Mouse (Mus musculus) kidney, embryonic 16.5 days (tissue): ENCODE measurements around the gene Pianp. TPM values are rescaled to one million over a fixed set of nuclear protein-coding genes. Genes with fewer than 3 reads are reported as not detected.

Experiments
- ATAC-seq: fragments of 200-750 bp; cut with Nextera tagmentation; 2 replicates; pipeline ENCODE4 v1.8.0; 2017; ENCODE audit warnings: moderate TSS enrichment; ENCODE audit not compliant: low FRiP score, low TSS enrichment
- H3K27ac ChIP-seq: fragments of 300-500 bp; sonication (generic); 2 replicates; pipeline ENCODE4 v1.5.1; 2014; ENCODE audit warnings: low read length
- H3K27me3 ChIP-seq: fragments of 300-500 bp; sonication (generic); 2 replicates; pipeline ENCODE4 v1.6.1; 2014; ENCODE audit warnings: low read length, control low read depth, mixed read lengths; ENCODE audit not compliant: insufficient read depth
- H3K36me3 ChIP-seq: fragments of 300-500 bp; sonication (generic); 2 replicates; pipeline ENCODE4 v1.6.1; 2014; ENCODE audit warnings: low read length, control low read depth, mixed read lengths; ENCODE audit not compliant: insufficient read depth
- H3K4me1 ChIP-seq: fragments of 300-500 bp; sonication (generic); 2 replicates; pipeline ENCODE4 v1.6.1; 2014; ENCODE audit warnings: low read length, control low read depth, mixed read lengths; ENCODE audit not compliant: insufficient read depth
- H3K4me2 ChIP-seq: fragments of 300-500 bp; sonication (generic); replicated peaks from 2 replicates; pipeline ENCODE4 v1.6.1; 2014; ENCODE audit warnings: low read depth, low read length
- H3K4me3 ChIP-seq: fragments of 300-500 bp; sonication (generic); 2 replicates; pipeline ENCODE4 v1.5.1; 2014; ENCODE audit warnings: mild to moderate bottlenecking, low read length
- H3K9ac ChIP-seq: fragments of 300-500 bp; sonication (generic); replicated peaks from 2 replicates; pipeline ENCODE4 v1.6.1; 2014; ENCODE audit warnings: low read length
- H3K9me3 ChIP-seq: fragments of 300-500 bp; sonication (generic); 2 replicates; pipeline ENCODE4 v1.6.1; 2016; ENCODE audit warnings: low read length, control low read depth
- WGBS: fragments of 180-500 bp; shearing (Covaris S2); extraction: QIAGEN DNeasy Blood & Tissue Kit; methylation state at CpG from one replicate; pipeline ENCODE4 v1.1.7; 2014; 5-methylcytosine and 5-hydroxymethylcytosine counted together
- polyA plus RNA-seq: library from polyadenylated mRNA; unstranded; fragments of >200 nt; fragmentation: Nextera tagmentation; extraction: Ambion mirVana; gene quantifications from 2 replicates; pipeline ENCODE4 v1.2.1, GENCODE M21; 2015

The Pianp gene
- 2.1 and 2.3 TPM in 2 replicates for polyA plus RNA-seq

- H3K4me2 ChIP-seq = peak within 1 kb of the TSS; percentile 100
- ATAC-seq = peak; percentile 64
- H3K4me1 ChIP-seq = peaks cover 28% of the 10 kb centered on the region
- H3K27me3 ChIP-seq = peaks cover 70% of the 10 kb centered on the region
- H3K36me3 ChIP-seq = no peaks in the 10 kb centered on the region
- no peak within 1 kb of the TSS for H3K27ac ChIP-seq
- 1% methylated on average over 64 of the region's 78 CpGs for WGBS
- H3K4me3 ChIP-seq = peak within 1 kb of the TSS; percentile 58
- H3K9me3 ChIP-seq = no peaks in the 10 kb centered on the region
- H3K9ac ChIP-seq = peak within 1 kb of the TSS; percentile 69
Measured at GRCm38 (mm10) chr6:124996551-124997501, at the start of gene Pianp. Gene Pianp (plus strand): TSS chr6:124996694.

DNA sequence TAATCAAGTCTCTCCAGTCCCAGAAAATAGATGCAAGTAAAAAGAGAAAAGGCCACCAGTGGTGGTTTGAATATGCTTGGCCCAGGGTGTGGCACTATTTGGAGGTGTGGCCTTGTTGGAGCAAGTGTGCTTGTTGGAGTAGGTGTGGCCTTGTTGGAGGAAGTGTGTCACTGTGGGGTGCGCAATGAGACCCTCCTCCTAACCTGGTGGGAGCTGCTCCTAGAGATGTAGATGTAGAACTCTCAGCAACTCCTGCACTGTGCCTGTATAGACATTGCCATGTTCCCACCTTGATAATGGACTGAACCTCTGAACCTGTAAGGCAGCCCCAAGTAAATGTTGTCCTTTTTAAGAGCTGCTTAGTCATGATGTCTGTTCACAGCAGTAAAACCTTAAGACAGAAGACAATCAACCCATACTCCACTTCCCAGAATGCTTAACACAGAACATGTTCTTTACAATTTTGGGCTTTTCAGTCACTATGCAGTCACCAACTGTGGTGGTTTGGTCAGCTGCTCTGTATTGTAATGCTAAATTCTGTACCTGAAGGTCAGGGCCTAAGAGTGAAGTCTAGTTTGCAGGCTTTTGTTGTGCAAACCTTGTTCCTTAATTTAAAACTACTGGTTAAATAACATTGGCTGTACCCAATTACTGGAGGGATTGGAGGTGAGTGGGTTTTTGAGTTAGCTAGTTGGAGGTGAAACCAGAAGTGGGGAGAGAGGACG is 42.3 kb upstream of the Pianp start:
- Histone ChIP-seq H3K27me3 (no peaks in the 10 kb centered on the region), H3K27ac (no peak overlapping the region), H3K36me3 (peaks cover 16% of the 10 kb centered on the region), H3K4me3 (no peak overlapping the region), H3K4me1 (no peaks in the 10 kb centered on the region), H3K4me2 (no peak overlapping the region), H3K9ac (no peak overlapping the region), H3K9me3 (no peaks in the 10 kb centered on the region)
- WGBS = 92% methylated on average over 2 of the region's 2 CpGs
- ATAC-seq = no peak

- H3K27ac ChIP-seq = no peak overlapping the region
- H3K4me1 ChIP-seq = no peaks in the 10 kb centered on the region
- H3K9me3 ChIP-seq = no peaks in the 10 kb centered on the region
- H3K4me2 ChIP-seq = no peak overlapping the region
- H3K4me3 ChIP-seq = no peak overlapping the region
- H3K36me3 ChIP-seq = peaks cover 27% of the 10 kb centered on the region
- no peaks in the 10 kb centered on the region for H3K27me3 ChIP-seq
- no peak overlapping the region for H3K9ac ChIP-seq
- WGBS = 95% methylated on average over 4 of the region's 4 CpGs
- ATAC-seq = no peak
Measured at GRCm38 (mm10) chr6:124955212-124955611, 41.3 kb upstream of the Pianp start.

DNA sequence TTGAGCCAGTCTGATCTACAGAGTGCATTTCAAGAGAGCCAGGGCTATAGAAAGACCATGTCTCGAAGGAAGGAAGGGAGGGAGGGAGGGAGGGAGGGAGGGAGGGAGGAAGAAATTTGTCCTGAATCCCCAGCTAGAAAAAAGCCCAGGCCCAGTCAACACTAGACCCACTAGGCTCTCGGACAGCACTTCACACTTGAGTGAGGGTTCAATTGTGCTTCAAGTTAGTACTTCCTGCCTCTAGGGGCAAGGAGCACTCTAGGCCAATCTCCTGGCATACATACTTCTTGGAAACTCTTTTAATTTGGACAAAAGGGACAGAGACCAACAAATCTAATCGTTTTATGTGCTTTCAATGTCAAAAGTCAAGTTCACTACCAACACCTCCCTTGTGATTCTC is 38.4 kb upstream of the Pianp start:
- Histone ChIP-seq H3K27ac (no peak overlapping the region), H3K27me3 (no peaks in the 10 kb centered on the region), H3K9ac (no peak overlapping the region), H3K9me3 (no peaks in the 10 kb centered on the region), H3K4me3 (no peak overlapping the region), H3K4me1 (no peaks in the 10 kb centered on the region), H3K36me3 (peaks cover 49% of the 10 kb centered on the region), H3K4me2 (no peak overlapping the region)
- 68% methylated on average over 3 of the region's 3 CpGs for WGBS
- ATAC-seq = no peak

GRCm38 (mm10) chr6:124959960-124960359 is 36.5 kb upstream of the Pianp start:
- WGBS = 85% methylated on average over 13 of the region's 13 CpGs
- Histone ChIP-seq H3K9ac (no peak overlapping the region), H3K36me3 (peaks cover 49% of the 10 kb centered on the region), H3K4me2 (no peak overlapping the region), H3K27me3 (no peaks in the 10 kb centered on the region), H3K9me3 (no peaks in the 10 kb centered on the region), H3K27ac (no peak overlapping the region), H3K4me1 (peaks cover 11% of the 10 kb centered on the region; the same call in 1 of the 2 replicates), H3K4me3 (no peak overlapping the region)
- no peak for ATAC-seq

- H3K9ac ChIP-seq = no peak overlapping the region
- WGBS = 95% methylated on average over 12 of the region's 12 CpGs
- peaks cover 12% of the 10 kb centered on the region; the same call in 1 of the 2 replicates for H3K4me1 ChIP-seq
- peaks cover 48% of the 10 kb centered on the region for H3K36me3 ChIP-seq
- H3K9me3 ChIP-seq = no peaks in the 10 kb centered on the region
- H3K4me3 ChIP-seq = no peak overlapping the region
- H3K27me3 ChIP-seq = no peaks in the 10 kb centered on the region
- no peak for ATAC-seq
- no peak overlapping the region for H3K4me2 ChIP-seq
- no peak overlapping the region for H3K27ac ChIP-seq
Measured at GRCm38 (mm10) chr6:124961021-124961420, 35.5 kb upstream of the Pianp start.

- H3K9me3 ChIP-seq = no peaks in the 10 kb centered on the region; the same call in 1 of the 2 replicates
- no peak; the same call in 1 of the 2 replicates for ATAC-seq
- H3K9ac ChIP-seq = peak overlapping the region; percentile 98
- H3K4me3 ChIP-seq = peak overlapping the region; percentile 90
- 23% methylated on average over 16 of the region's 16 CpGs for WGBS
- H3K27ac ChIP-seq = peak overlapping the region; percentile 95
- peak overlapping the region; percentile 97 for H3K4me2 ChIP-seq
- no peaks in the 10 kb centered on the region for H3K27me3 ChIP-seq
- peaks cover 36% of the 10 kb centered on the region for H3K36me3 ChIP-seq
- peaks cover 17% of the 10 kb centered on the region; the same call in 1 of the 2 replicates for H3K4me1 ChIP-seq
Measured at GRCm38 (mm10) chr6:124964638-124965037, 31.9 kb upstream of the Pianp start.

GRCm38 (mm10) chr6:124965088-124965719 is 31.3 kb upstream of the Pianp start, which contains the start of gene Cops7a:
Gene Cops7a (minus strand): TSS chr6:124965538.
- peak within 1 kb of the TSS; percentile 97 for H3K4me2 ChIP-seq
- H3K9me3 ChIP-seq = no peaks in the 10 kb centered on the region; the same call in 1 of the 2 replicates
- peak; percentile 96 for ATAC-seq
- H3K27ac ChIP-seq = peak within 1 kb of the TSS; percentile 95
- H3K4me3 ChIP-seq = peak within 1 kb of the TSS; percentile 90
- peak within 1 kb of the TSS; percentile 98 for H3K9ac ChIP-seq
- peaks cover 30% of the 10 kb centered on the region for H3K36me3 ChIP-seq
- H3K27me3 ChIP-seq = no peaks in the 10 kb centered on the region
- WGBS = under 1% methylated on average over 65 of the region's 68 CpGs
- H3K4me1 ChIP-seq = peaks cover 17% of the 10 kb centered on the region; the same call in 1 of the 2 replicates

DNA sequence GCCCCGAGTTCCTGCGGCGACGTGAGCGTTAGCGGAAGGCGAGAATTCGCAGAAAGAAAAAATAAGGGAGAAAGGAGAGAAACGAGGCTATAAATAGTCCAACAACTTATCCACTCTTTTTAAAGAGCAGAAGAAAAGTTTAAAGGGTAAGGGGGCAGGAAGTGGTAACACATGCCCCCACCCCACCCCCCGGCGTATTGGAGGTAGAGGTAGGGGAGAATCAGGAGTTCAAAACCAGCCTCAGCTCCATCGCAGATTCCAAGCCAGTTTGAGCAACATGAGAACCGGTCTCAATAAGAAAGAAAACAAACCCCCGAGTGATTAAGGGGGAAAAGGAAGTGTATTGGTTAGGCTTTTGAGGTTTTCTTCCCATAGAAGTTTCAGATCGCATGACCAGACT is 30.7 kb upstream of the Pianp start:
- H3K36me3 ChIP-seq = peaks cover 26% of the 10 kb centered on the region
- H3K27ac ChIP-seq = peak overlapping the region; percentile 95
- H3K4me1 ChIP-seq = peaks cover 17% of the 10 kb centered on the region; the same call in 1 of the 2 replicates
- peak overlapping the region; percentile 97 for H3K4me2 ChIP-seq
- ATAC-seq = 0 out of 2 replicates have a peak, but pooled peaks have one; percentile 17
- H3K9ac ChIP-seq = peak overlapping the region; percentile 98
- no peaks in the 10 kb centered on the region; the same call in 1 of the 2 replicates for H3K9me3 ChIP-seq
- H3K4me3 ChIP-seq = peak overlapping the region; percentile 90
- whole genome bisulfite sequencing = 13% methylated on average over 15 of the region's 15 CpGs
- H3K27me3 ChIP-seq = no peaks in the 10 kb centered on the region
